Mouse (Mus musculus) heart, postnatal 0 days (tissue): ENCODE data around the gene Trank1.

Experiments used
- CTCF ChIP-seq: IDR thresholded peaks from 2 replicates; pipeline ENCODE4 v1.5.1; 2016; ENCODE audit warnings: antibody characterized with exemption, control low read depth, low read depth
- EP300 ChIP-seq: IDR thresholded peaks from 2 replicates; pipeline ENCODE4 v1.6.1; 2016; ENCODE audit warnings: antibody characterized with exemption, low read depth

DNA sequence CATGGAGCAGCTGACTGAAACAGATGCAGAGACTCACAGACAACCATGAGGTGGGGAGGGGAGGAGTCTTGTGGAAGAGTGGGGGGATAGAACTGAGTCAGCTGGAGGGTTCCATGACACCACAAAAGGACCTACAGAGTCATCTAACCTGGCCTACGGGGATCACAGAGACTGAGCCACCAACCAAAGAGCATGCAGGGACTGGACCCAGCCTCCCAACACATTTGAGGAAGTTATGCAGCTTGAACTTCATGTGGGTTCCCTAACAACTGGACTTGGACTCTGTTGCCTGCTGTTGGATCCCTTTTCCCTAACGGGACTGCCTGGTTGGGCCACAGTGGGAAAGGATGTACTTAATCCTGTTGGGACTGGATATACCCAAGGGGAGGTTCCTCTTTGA is 16.2 kb upstream of the Trank1 start:
- TF ChIP-seq CTCF (no peak), EP300 (no peak)
